Comparison of ENCODE assay signal across 17 mouse cellular contexts in genomic region chr5:31162462-31162861, GRCm38 (mm10). TPM values are rescaled to one million over a fixed set of nuclear protein-coding genes. Genes with fewer than 3 reads are reported as not detected.
"Had no signal": no experiment of that assay in that cellular context is flagged by ENCODE, and none has a peak within 500 bp of the region (broad histone marks: within the 10 kb centered on the region; RNA-seq: fewer than 3 reads in every experiment).

No protein-coding gene starts in this region.

- ATAC-seq: midbrain, embryonic 13.5 days had no signal

- H3K9me3 ChIP-seq: limb, embryonic 13.5 days; lung, embryonic 15.5 days; midbrain, embryonic 13.5 days had no signal

- H3K27ac ChIP-seq: kidney, postnatal 0 days; layer of hippocampus, adult 2 months; limb, embryonic 13.5 days; lung, embryonic 15.5 days; midbrain, embryonic 13.5 days had no signal

- H3K27me3 ChIP-seq: limb, embryonic 13.5 days; lung, embryonic 15.5 days; midbrain, embryonic 13.5 days had no signal

- H3K4me3 ChIP-seq: layer of hippocampus, adult 2 months; limb, embryonic 13.5 days; lung, embryonic 15.5 days; midbrain, embryonic 13.5 days had no signal

- H3K9ac ChIP-seq: limb, embryonic 13.5 days; lung, embryonic 15.5 days; midbrain, embryonic 13.5 days had no signal

- H3K4me1 ChIP-seq: limb, embryonic 13.5 days; lung, embryonic 15.5 days; midbrain, embryonic 13.5 days had no signal

- DNase-seq: kidney, adult 8-10 months; kidney, postnatal 36 days; left cerebral cortex, postnatal 4 days; lung, postnatal 14 days; right cerebral cortex, postnatal 14 days; thymus, postnatal 14 days had no signal

- H3K4me2 ChIP-seq: limb, embryonic 13.5 days; lung, embryonic 15.5 days; midbrain, embryonic 13.5 days had no signal

RNA-seq across cellular contexts. Expression of gene Ucn, which starts 23.8 kb away (rescaled TPM):
- total RNA-seq: layer of hippocampus, adult 2 months; layer of hippocampus, postnatal 10 days; left cerebral cortex, postnatal 4 days; midbrain, postnatal 0 days had no signal
- polyA plus RNA-seq: intestine, embryonic 14.5 days; kidney, postnatal 0 days; limb, embryonic 13.5 days; liver, embryonic 16.5 days; lung, embryonic 15.5 days; midbrain, embryonic 13.5 days; midbrain, postnatal 0 days; neural tube, embryonic 14.5 days; stomach, embryonic 16.5 days had no signal
